Mouse (Mus musculus): ENCODE measurements around the gene Tysnd1.

Gene Tysnd1

GRCm38 (mm10) chr10:61741306-61741705 is 46.0 kb downstream of the Tysnd1 start:
- DNase-seq, result no peak

- no peak for DNase-seq
These were observed 46.6 kb downstream of the Tysnd1 start for GRCm38 (mm10) chr10:61741873-61742272.

- DNase-seq, result no peak
These were observed 47.0 kb downstream of the Tysnd1 start for GRCm38 (mm10) chr10:61742336-61742735.

- DNase-seq, result peak; percentile 41
These were observed 49.8 kb downstream of the Tysnd1 start for GRCm38 (mm10) chr10:61745133-61745532.

GRCm38 (mm10) chr10:61747302-61747701 is 52.0 kb downstream of the Tysnd1 start:
- DNase-seq, result no peak

GRCm38 (mm10) chr10:61750014-61750413 is 54.7 kb downstream of the Tysnd1 start:
- no peak for DNase-seq

GRCm38 (mm10) chr10:61751534-61752219 is 56.4 kb downstream of the Tysnd1 start:
- no peak for DNase-seq

Measured in embryo, embryonic 11 days (tissue).